In the genomic region with DNA sequence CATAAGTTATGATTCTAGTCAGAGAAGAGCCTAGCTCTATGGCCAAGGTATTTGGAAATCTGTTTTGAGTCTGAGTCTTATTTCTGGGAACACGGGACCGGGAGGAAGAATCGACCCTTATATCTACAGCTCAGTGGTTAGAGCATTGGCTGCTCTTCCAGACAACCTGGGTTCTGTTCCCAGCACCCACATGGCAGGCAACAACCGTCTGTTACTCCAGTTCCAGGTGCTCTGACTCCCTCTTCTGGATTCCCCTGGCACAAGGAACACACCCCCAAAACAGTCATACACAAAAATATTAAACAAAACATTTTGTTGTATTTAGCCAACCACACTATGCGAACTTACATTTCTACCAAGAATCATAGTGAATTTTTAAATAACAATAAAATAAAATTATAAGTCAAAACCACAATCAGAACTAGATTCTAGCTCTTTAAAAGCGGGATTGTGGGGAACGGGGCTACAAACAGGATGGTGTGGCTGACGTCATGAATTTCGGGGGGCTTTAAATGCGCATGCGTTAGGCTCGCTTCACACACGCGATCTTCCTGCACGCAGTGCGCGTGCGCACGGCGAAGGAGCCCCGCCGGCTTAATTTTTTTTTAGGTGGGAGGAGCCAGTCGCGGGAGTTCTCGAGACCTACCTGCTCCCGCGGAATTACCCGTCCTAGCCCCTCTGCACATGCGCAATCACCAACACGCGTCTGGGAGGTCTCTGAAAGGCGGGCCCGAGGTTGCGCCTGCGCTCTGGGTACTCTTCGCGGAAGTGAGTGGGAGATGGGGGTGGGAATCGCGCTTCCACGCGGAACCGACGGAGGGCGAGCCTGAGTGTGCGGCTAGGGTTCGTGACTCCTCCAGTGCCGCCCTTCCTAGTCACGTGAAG, we compare ENCODE assay signal across 7 mouse cellular contexts. TPM values are rescaled to one million over a fixed set of nuclear protein-coding genes. Genes with fewer than 3 reads are reported as not detected.
A peak's percentile ranks its signal among the peaks of the same experiment; 100 is the strongest.
DNase-seq lines count a peak whose midpoint lies in the region; ATAC-seq lines count a peak whose summit lies in the region.

No protein-coding gene starts in this region.

- no peaks in the 10 kb centered on the region for H3K27me3 ChIP-seq in intestine, embryonic 15.5 days (replicated peaks)
- no peaks in the 10 kb centered on the region for H3K27me3 ChIP-seq in midbrain, embryonic 10.5 days (ENCODE audit: low read depth, poor library complexity, severe bottlenecking)

- H3K9ac ChIP-seq in intestine, embryonic 15.5 days, result peak overlapping the region; percentile 39

- peak; percentile 98 for ATAC-seq in intestine, embryonic 15.5 days

- DNase-seq in adrenal gland, adult 2 months, result peak; percentile 99
- peak; percentile 100 for DNase-seq in embryo, embryonic 11.5 days (ENCODE audit: low read depth, low spot score)
- DNase-seq in gastrocnemius, postnatal 36 days, result peak; percentile 96 to 99
- DNase-seq in left cerebral cortex, postnatal 25 days (ENCODE audit: low spot score in 2 of 2), result peak; percentile 97 to 100
- DNase-seq in midbrain, embryonic 10.5 days (ENCODE audit: low spot score), result peak; percentile 100
- DNase-seq in right cerebral cortex, postnatal 4 days, result peak; percentile 98

- 7% methylated on average over 48 of the region's 48 CpGs for WGBS in intestine, embryonic 15.5 days
- 8% methylated on average over 48 of the region's 48 CpGs for WGBS in midbrain, embryonic 10.5 days

- H3K9me3 ChIP-seq in intestine, embryonic 15.5 days, result no peaks in the 10 kb centered on the region
- no peaks in the 10 kb centered on the region for H3K9me3 ChIP-seq in midbrain, embryonic 10.5 days (replicated peaks)

- H3K36me3 ChIP-seq in intestine, embryonic 15.5 days, result no peaks in the 10 kb centered on the region
- H3K36me3 ChIP-seq in midbrain, embryonic 10.5 days, result no peaks in the 10 kb centered on the region

- peaks cover 17% of the 10 kb centered on the region for H3K4me1 ChIP-seq in intestine, embryonic 15.5 days (replicated peaks)
- peaks cover 12% of the 10 kb centered on the region; the same call in 1 of the 2 replicates for H3K4me1 ChIP-seq in midbrain, embryonic 10.5 days

- peak overlapping the region; percentile 38 for H3K4me3 ChIP-seq in intestine, embryonic 15.5 days (replicated peaks)
- peak overlapping the region; percentile 54 for H3K4me3 ChIP-seq in midbrain, embryonic 10.5 days

- H3K4me2 ChIP-seq in intestine, embryonic 15.5 days (replicated peaks), result peak overlapping the region; percentile 57

- intact Hi-C loops in gastrocnemius, postnatal 36 days (cut with DNase I), result no loop called here
- intact Hi-C loops in left cerebral cortex, postnatal 25 days (cut with DNase I), result loop anchor here (5.0 kb wide), 1 partner anchor 170 kb away; no protein-coding TSS in a partner anchor

- H3K27ac ChIP-seq in intestine, embryonic 15.5 days, result peak overlapping the region; percentile 48; the same call in 1 of the 2 replicates
- H3K27ac ChIP-seq in midbrain, embryonic 10.5 days (replicated peaks), result peak overlapping the region; percentile 83

RNA-seq across cellular contexts. Expression of a gene that starts 10.6 kb away (rescaled TPM):
- 10 to 100 TPM; 32.0 to 33.2 TPM for total RNA-seq in adrenal gland, adult 2 months (2021)
- polyA plus RNA-seq in adrenal gland, adult 2 months (2012; rRNA removed), result 19.0 and 32.8 TPM in 2 replicates
- total RNA-seq in gastrocnemius, postnatal 36 days (2021), result 10 to 100 TPM; 18.9 to 19.0 TPM
- polyA plus RNA-seq in intestine, embryonic 15.5 days (2015; fragmentation: Nextera tagmentation; extraction: Ambion mirVana), result 8.4 and 10.1 TPM in 2 replicates
- total RNA-seq in left cerebral cortex, postnatal 25 days (2021), result 10 to 100 TPM; 14.3 to 17.1 TPM
- polyA plus RNA-seq in midbrain, embryonic 10.5 days (2016; fragmentation: Nextera tagmentation; extraction: Ambion mirVana), result 10.3 and 10.4 TPM in 2 replicates

RNA-seq across cellular contexts. Expression of a gene that starts 10.8 kb away (rescaled TPM):
- total RNA-seq in adrenal gland, adult 2 months (2021), result not detected
- polyA plus RNA-seq in adrenal gland, adult 2 months (2012; rRNA removed), result not detected in 2 replicates
- not detected for total RNA-seq in gastrocnemius, postnatal 36 days (2021)
- 0.45 TPM in 1 of 2 replicates, not detected in the other for polyA plus RNA-seq in intestine, embryonic 15.5 days (2015; fragmentation: Nextera tagmentation; extraction: Ambion mirVana)
- under 1 TPM in 1 of 2 experiments, not detected in 1; 0.73 TPM for total RNA-seq in left cerebral cortex, postnatal 25 days (2021)
- polyA plus RNA-seq in midbrain, embryonic 10.5 days (2016; fragmentation: Nextera tagmentation; extraction: Ambion mirVana), result 0.21 and 0.67 TPM in 2 replicates

RNA-seq across cellular contexts. Expression of a gene that starts 42.7 kb away (rescaled TPM):
- total RNA-seq in adrenal gland, adult 2 months (2021), result 10 to 100 TPM in 1 of 2 experiments, 1 to 10 TPM in 1; 9.8 to 13.6 TPM
- 56.8 and 67.8 TPM in 2 replicates for polyA plus RNA-seq in adrenal gland, adult 2 months (2012; rRNA removed)
- 10 to 100 TPM; 35.9 to 39.1 TPM for total RNA-seq in gastrocnemius, postnatal 36 days (2021)
- polyA plus RNA-seq in intestine, embryonic 15.5 days (2015; fragmentation: Nextera tagmentation; extraction: Ambion mirVana), result 18.9 and 19.3 TPM in 2 replicates
- total RNA-seq in left cerebral cortex, postnatal 25 days (2021), result 10 to 100 TPM in 1 of 2 experiments, 1 to 10 TPM in 1; 8.3 to 10.3 TPM
- polyA plus RNA-seq in midbrain, embryonic 10.5 days (2016; fragmentation: Nextera tagmentation; extraction: Ambion mirVana), result 8.7 and 10.3 TPM in 2 replicates

Comparison
In these comparisons a context has a peak if more than half of its experiments do, and no peak if none do; other contexts are left out.
1. Peak in every context shown above with its lines: DNase-seq, ATAC-seq, H3K4me3 ChIP-seq and H3K27ac ChIP-seq.